Mouse (Mus musculus): Measurements from ENCODE around the gene Ptpn6. TPM values are rescaled to one million over a fixed set of nuclear protein-coding genes. Genes with fewer than 3 reads are reported as not detected.

The Ptpn6 gene
- polyA plus RNA-seq, 1 experiment from 2014 or later = 31.3 TPM

GRCm38 (mm10) chr6:124757909-124758848 lies 19.7 kb upstream of the Ptpn6 start:
- Histone ChIP-seq H3K4me2 (ENCODE audit: low read depth, low read length) (peak overlapping the region; percentile 67), H3K27ac (ENCODE audit: low read length) (peak overlapping the region; percentile 96), H3K27me3 (ENCODE audit: control insufficient read depth, insufficient read depth, low read length) (no peaks in the 10 kb centered on the region), H3K4me1 (ENCODE audit: control insufficient read depth, insufficient read depth, low read length) (peaks cover 40% of the 10 kb centered on the region), H3K36me3 (ENCODE audit: control insufficient read depth, insufficient read depth) (no peaks in the 10 kb centered on the region), H3K9ac (ENCODE audit: low read length) (peak overlapping the region; percentile 94), H3K4me3 (ENCODE audit: low read length) (peak overlapping the region; percentile 82), H3K9me3 (replicated peaks; ENCODE audit: control insufficient read depth, low read length) (no peaks in the 10 kb centered on the region)
- WGBS = 39% methylated on average over 5 of the region's 5 CpGs
- ATAC-seq (replicated peaks; ENCODE audit: extremely low read depth, insufficient read depth, low FRiP score) = peak; percentile 10; the same call in 1 of the 2 replicates

GRCm38 (mm10) chr6:124757351-124757880 lies 18.9 kb upstream of the Ptpn6 start:
- peak overlapping the region; percentile 67 for H3K4me2 ChIP-seq (ENCODE audit: low read depth, low read length)
- peak overlapping the region; percentile 82 for H3K4me3 ChIP-seq (ENCODE audit: low read length)
- no peaks in the 10 kb centered on the region for H3K9me3 ChIP-seq (replicated peaks; ENCODE audit: control insufficient read depth, low read length)
- no peaks in the 10 kb centered on the region for H3K27me3 ChIP-seq (ENCODE audit: control insufficient read depth, insufficient read depth, low read length)
- peak overlapping the region; percentile 94 for H3K9ac ChIP-seq (ENCODE audit: low read length)
- peak overlapping the region; percentile 96 for H3K27ac ChIP-seq (ENCODE audit: low read length)
- H3K36me3 ChIP-seq (ENCODE audit: control insufficient read depth, insufficient read depth) = no peaks in the 10 kb centered on the region
- ATAC-seq (replicated peaks; ENCODE audit: extremely low read depth, insufficient read depth, low FRiP score) = no peak
- peaks cover 40% of the 10 kb centered on the region for H3K4me1 ChIP-seq (ENCODE audit: control insufficient read depth, insufficient read depth, low read length)
- WGBS = 13% methylated on average over 5 of the region's 5 CpGs

GRCm38 (mm10) chr6:124756652-124757350 lies 18.3 kb upstream of the Ptpn6 start:
- no peaks in the 10 kb centered on the region for H3K36me3 ChIP-seq (ENCODE audit: control insufficient read depth, insufficient read depth)
- under 1% methylated on average over 52 of the region's 54 CpGs for WGBS
- peak; percentile 73 for ATAC-seq (replicated peaks; ENCODE audit: extremely low read depth, insufficient read depth, low FRiP score)
- peak overlapping the region; percentile 82 for H3K4me3 ChIP-seq (ENCODE audit: low read length)
- H3K4me2 ChIP-seq (ENCODE audit: low read depth, low read length) = peak overlapping the region; percentile 67
- H3K27ac ChIP-seq (ENCODE audit: low read length) = peak overlapping the region; percentile 96
- H3K4me1 ChIP-seq (ENCODE audit: control insufficient read depth, insufficient read depth, low read length) = peaks cover 40% of the 10 kb centered on the region
- no peaks in the 10 kb centered on the region for H3K27me3 ChIP-seq (ENCODE audit: control insufficient read depth, insufficient read depth, low read length)
- H3K9ac ChIP-seq (ENCODE audit: low read length) = peak overlapping the region; percentile 94
- no peaks in the 10 kb centered on the region for H3K9me3 ChIP-seq (replicated peaks; ENCODE audit: control insufficient read depth, low read length)

- no peaks in the 10 kb centered on the region for H3K9me3 ChIP-seq (replicated peaks; ENCODE audit: control insufficient read depth, low read length)
- 1% methylated on average over 65 of the region's 100 CpGs for WGBS
These were observed 17.5 kb upstream of the Ptpn6 start, which contains the start of the genes Gm45234 and Atn1 for GRCm38 (mm10) chr6:124755831-124756595. TSS of gene Gm45234 (minus strand) at chr6:124756021. TSS of gene Atn1 (minus strand) at chr6:124756524.

GRCm38 (mm10) chr6:124755306-124755705 lies 16.8 kb upstream of the Ptpn6 start:
- Histone ChIP-seq H3K27me3 (ENCODE audit: control insufficient read depth, insufficient read depth, low read length) (no peaks in the 10 kb centered on the region), H3K9me3 (replicated peaks; ENCODE audit: control insufficient read depth, low read length) (no peaks in the 10 kb centered on the region), H3K4me2 (ENCODE audit: low read depth, low read length) (peak overlapping the region; percentile 67), H3K36me3 (ENCODE audit: control insufficient read depth, insufficient read depth) (no peaks in the 10 kb centered on the region), H3K9ac (ENCODE audit: low read length) (peak overlapping the region; percentile 94), H3K4me3 (ENCODE audit: low read length) (peak overlapping the region; percentile 82), H3K4me1 (ENCODE audit: control insufficient read depth, insufficient read depth, low read length) (peaks cover 40% of the 10 kb centered on the region), H3K27ac (ENCODE audit: low read length) (no peak overlapping the region)
- WGBS = 6% methylated on average over 3 of the region's 3 CpGs
- no peak for ATAC-seq (replicated peaks; ENCODE audit: extremely low read depth, insufficient read depth, low FRiP score)

More at GRCm38 (mm10) chr6:124755831-124756595, 17.5 kb upstream of the Ptpn6 start, which contains the start of the genes Gm45234 and Atn1:
- no peaks in the 10 kb centered on the region for H3K27me3 ChIP-seq (ENCODE audit: control insufficient read depth, insufficient read depth, low read length)
- H3K4me1 ChIP-seq (ENCODE audit: control insufficient read depth, insufficient read depth, low read length) = peaks cover 40% of the 10 kb centered on the region
- H3K27ac ChIP-seq (ENCODE audit: low read length) = peak within 1 kb of the TSS; percentile 96
- H3K4me2 ChIP-seq (ENCODE audit: low read depth, low read length) = peak within 1 kb of the TSS; percentile 67
- peak; percentile 75 for ATAC-seq (replicated peaks; ENCODE audit: extremely low read depth, insufficient read depth, low FRiP score)
- no peaks in the 10 kb centered on the region for H3K36me3 ChIP-seq (ENCODE audit: control insufficient read depth, insufficient read depth)
- H3K4me3 ChIP-seq (ENCODE audit: low read length) = peak within 1 kb of the TSS; percentile 82
- H3K9ac ChIP-seq (ENCODE audit: low read length) = peak within 1 kb of the TSS; percentile 94

GRCm38 (mm10) chr6:124753861-124754260 lies 15.3 kb upstream of the Ptpn6 start:
- no peak for ATAC-seq (replicated peaks; ENCODE audit: extremely low read depth, insufficient read depth, low FRiP score)
- Histone ChIP-seq H3K27ac (ENCODE audit: low read length) (no peak overlapping the region), H3K27me3 (ENCODE audit: control insufficient read depth, insufficient read depth, low read length) (no peaks in the 10 kb centered on the region), H3K9me3 (replicated peaks; ENCODE audit: control insufficient read depth, low read length) (no peaks in the 10 kb centered on the region), H3K36me3 (ENCODE audit: control insufficient read depth, insufficient read depth) (no peaks in the 10 kb centered on the region), H3K9ac (ENCODE audit: low read length) (no peak overlapping the region), H3K4me3 (ENCODE audit: low read length) (no peak overlapping the region), H3K4me2 (ENCODE audit: low read depth, low read length) (no peak overlapping the region), H3K4me1 (ENCODE audit: control insufficient read depth, insufficient read depth, low read length) (peaks cover 37% of the 10 kb centered on the region)
- 83% methylated on average over 2 of the region's 2 CpGs for WGBS

GRCm38 (mm10) chr6:124750405-124750804 lies 11.9 kb upstream of the Ptpn6 start:
- no peak for ATAC-seq (replicated peaks; ENCODE audit: extremely low read depth, insufficient read depth, low FRiP score)
- Histone ChIP-seq H3K27me3 (ENCODE audit: control insufficient read depth, insufficient read depth, low read length) (no peaks in the 10 kb centered on the region), H3K4me2 (ENCODE audit: low read depth, low read length) (no peak overlapping the region), H3K4me3 (ENCODE audit: low read length) (no peak overlapping the region), H3K27ac (ENCODE audit: low read length) (no peak overlapping the region), H3K9me3 (replicated peaks; ENCODE audit: control insufficient read depth, low read length) (no peaks in the 10 kb centered on the region), H3K36me3 (ENCODE audit: control insufficient read depth, insufficient read depth) (peaks cover 13% of the 10 kb centered on the region), H3K4me1 (ENCODE audit: control insufficient read depth, insufficient read depth, low read length) (peaks cover 24% of the 10 kb centered on the region), H3K9ac (ENCODE audit: low read length) (no peak overlapping the region)
- 84% methylated on average over 8 of the region's 8 CpGs for WGBS

Measured in heart, embryonic 16.5 days (tissue).